Comparison of ENCODE assay signal across 12 mouse cellular contexts in genomic region chr1:93845766-93846366, GRCm38 (mm10). TPM values are rescaled to one million over a fixed set of nuclear protein-coding genes. Genes with fewer than 3 reads are reported as not detected.
A peak's percentile ranks its signal among the peaks of the same experiment; 100 is the strongest.
DNase-seq lines count a peak whose midpoint lies in the region; ATAC-seq and TF ChIP-seq lines count a peak whose summit lies in the region.
"Not testable (repeated sequence)": the region's sequence is repeated elsewhere in the genome, so short reads cannot be mapped to it uniquely, and the experiment has no call there.
"Had no signal": no experiment of that assay in that cellular context is flagged by ENCODE, and none has a peak within 500 bp of the region (broad histone marks: within the 10 kb centered on the region; RNA-seq: fewer than 3 reads in every experiment).

No protein-coding gene starts in this region.

- H3K9ac ChIP-seq in forebrain, embryonic 12.5 days; hindbrain, embryonic 16.5 days (ENCODE audit: low read depth, low read length); kidney, embryonic 14.5 days (ENCODE audit: low read depth, low read length); lung, embryonic 16.5 days (ENCODE audit: low read length); midbrain, embryonic 13.5 days (replicated peaks); stomach, postnatal 0 days (ENCODE audit: low read length): not testable (repeated sequence)

- TF ChIP-seq CTCF in stomach, postnatal 0 days (IDR thresholded peaks at IDR 0.05; ENCODE audit: low read depth) = not testable (repeated sequence)

- DNase-seq in stomach, postnatal 0 days (ENCODE audit: low spot score) = not testable (repeated sequence)

- not testable (repeated sequence) for H3K27ac ChIP-seq in forebrain, embryonic 12.5 days; hindbrain, embryonic 16.5 days (ENCODE audit: low read depth, low read length); kidney, embryonic 14.5 days (ENCODE audit: low read depth, low read length); lung, embryonic 16.5 days (ENCODE audit: low read length); midbrain, embryonic 13.5 days; stomach, postnatal 0 days (replicated peaks)

- 72% methylated on average over 2 of the region's 3 CpGs for WGBS in forebrain, embryonic 12.5 days
- 68% methylated on average over 1 of the region's 3 CpGs for WGBS in hindbrain, embryonic 16.5 days
- 76% methylated on average over 1 of the region's 3 CpGs for WGBS in kidney, embryonic 14.5 days
- 70% methylated on average over 1 of the region's 3 CpGs for WGBS in lung, embryonic 16.5 days
- 78% methylated on average over 2 of the region's 3 CpGs for WGBS in midbrain, embryonic 13.5 days
- 57% methylated on average over 1 of the region's 3 CpGs for WGBS in stomach, postnatal 0 days

- not testable (repeated sequence) for H3K4me2 ChIP-seq in forebrain, embryonic 12.5 days; hindbrain, embryonic 16.5 days (ENCODE audit: low read length); kidney, embryonic 14.5 days (replicated peaks; ENCODE audit: low read depth, low read length); lung, embryonic 16.5 days (ENCODE audit: low read depth, low read length); midbrain, embryonic 13.5 days (replicated peaks); stomach, postnatal 0 days (replicated peaks; ENCODE audit: low read depth)

- H3K9me3 ChIP-seq in forebrain, embryonic 12.5 days; hindbrain, embryonic 16.5 days (ENCODE audit: control insufficient read depth, low read length); kidney, embryonic 14.5 days (ENCODE audit: control insufficient read depth, low read length); lung, embryonic 16.5 days (ENCODE audit: control insufficient read depth, low read length); midbrain, embryonic 13.5 days; stomach, postnatal 0 days (ENCODE audit: control insufficient read depth, low read length): not testable (repeated sequence)

- ATAC-seq in forebrain, embryonic 12.5 days (ENCODE audit: low FRiP score) = peak; percentile 30; the same call in 1 of the 2 replicates
- ATAC-seq in granulocyte monocyte progenitor cell, adult 5-6 weeks (replicated peaks; ENCODE audit: poor library complexity, severe bottlenecking) = peak; percentile 97
- peak; percentile 76 for ATAC-seq in hindbrain, embryonic 16.5 days
- ATAC-seq in kidney, embryonic 14.5 days (ENCODE audit: low FRiP score, low TSS enrichment) = peak; percentile 84; the same call in 1 of the 2 replicates
- ATAC-seq in lung, embryonic 16.5 days (ENCODE audit: low read depth) = peak; percentile 43; the same call in 1 of the 2 replicates
- peak; percentile 65 for ATAC-seq in midbrain, embryonic 13.5 days
- ATAC-seq in stomach, postnatal 0 days (ENCODE audit: low FRiP score, low TSS enrichment) = peak; percentile 77

- H3K36me3 ChIP-seq in forebrain, embryonic 12.5 days (replicated peaks); hindbrain, embryonic 16.5 days (ENCODE audit: control insufficient read depth, insufficient read depth, low read length); kidney, embryonic 14.5 days (ENCODE audit: control insufficient read depth, insufficient read depth, low read length); lung, embryonic 16.5 days (ENCODE audit: control insufficient read depth, insufficient read depth, low read length); midbrain, embryonic 13.5 days; stomach, postnatal 0 days (ENCODE audit: control insufficient read depth, insufficient read depth, low read length): not testable (repeated sequence)

- TF ChIP-seq EP300 in stomach, postnatal 0 days (optimal IDR thresholded peaks at IDR 0.05) = not testable (repeated sequence)

- H3K27me3 ChIP-seq in forebrain, embryonic 12.5 days; hindbrain, embryonic 16.5 days (replicated peaks; ENCODE audit: control insufficient read depth, insufficient read depth, low read length); kidney, embryonic 14.5 days (ENCODE audit: control insufficient read depth, insufficient read depth, low read length); lung, embryonic 16.5 days (ENCODE audit: control insufficient read depth, insufficient read depth, low read depth, low read length); midbrain, embryonic 13.5 days; stomach, postnatal 0 days (ENCODE audit: control insufficient read depth, insufficient read depth, low read length): not testable (repeated sequence)

- H3K4me1 ChIP-seq in forebrain, embryonic 12.5 days; hindbrain, embryonic 16.5 days (ENCODE audit: control insufficient read depth, insufficient read depth, low read depth, low read length); kidney, embryonic 14.5 days (ENCODE audit: control insufficient read depth, insufficient read depth, low read length); lung, embryonic 16.5 days (replicated peaks; ENCODE audit: control insufficient read depth, insufficient read depth, low read length); midbrain, embryonic 13.5 days (replicated peaks); stomach, postnatal 0 days (replicated peaks; ENCODE audit: control insufficient read depth, insufficient read depth): not testable (repeated sequence)

- H3K4me3 ChIP-seq in forebrain, embryonic 12.5 days (replicated peaks); hindbrain, embryonic 16.5 days (ENCODE audit: low read length); kidney, embryonic 14.5 days (ENCODE audit: low read length); lung, embryonic 16.5 days (ENCODE audit: low read length); midbrain, embryonic 13.5 days (replicated peaks); stomach, postnatal 0 days (ENCODE audit: low read depth, low read length): not testable (repeated sequence)

RNA-seq across cellular contexts. Expression of gene Gal3st2, which starts 15.2 kb away (rescaled TPM):
- polyA plus RNA-seq in forebrain, embryonic 12.5 days (2016; fragmentation: Nextera tagmentation; extraction: Ambion mirVana) = not detected in 2 replicates
- not detected in 2 replicates for total RNA-seq in granulocyte monocyte progenitor cell, adult 5-6 weeks (2014; fragmentation: Nextera tagmentation)
- total RNA-seq in granulocyte monocyte progenitor cell, adult 5-6 weeks (2017) = not detected in 2 replicates
- not detected in 2 replicates for polyA plus RNA-seq in hindbrain, embryonic 16.5 days (2015; fragmentation: Nextera tagmentation; extraction: Ambion mirVana)
- not detected in 2 replicates for polyA plus RNA-seq in kidney, embryonic 14.5 days (2014; fragmentation: Nextera tagmentation; extraction: Ambion mirVana)
- 0.11 and 0.16 TPM in 2 replicates for polyA plus RNA-seq in lung, embryonic 16.5 days (2015; fragmentation: Nextera tagmentation; extraction: Ambion mirVana)
- not detected in 2 replicates for polyA plus RNA-seq in midbrain, embryonic 13.5 days (2015; fragmentation: Nextera tagmentation; extraction: Ambion mirVana)
- polyA plus RNA-seq in stomach, postnatal 0 days (2015; fragmentation: Nextera tagmentation; extraction: Ambion mirVana) = 0.07 and 0.08 TPM in 2 replicates
- total RNA-seq: gastrocnemius, postnatal 10 days; midbrain, postnatal 0 days had no signal
- polyA plus RNA-seq: activated CD4-positive, CD25-positive, alpha-beta regulatory T cell, adult 4 months; erythroblast, embryonic 14.5 days; liver, embryonic 16.5 days; midbrain, postnatal 0 days had no signal

RNA-seq across cellular contexts. Expression of gene D2hgdh, which starts 21.2 kb away (rescaled TPM):
- polyA plus RNA-seq in forebrain, embryonic 12.5 days (2016; fragmentation: Nextera tagmentation; extraction: Ambion mirVana) = 13.2 and 13.9 TPM in 2 replicates
- 19.3 and 25.7 TPM in 2 replicates for total RNA-seq in granulocyte monocyte progenitor cell, adult 5-6 weeks (2014; fragmentation: Nextera tagmentation)
- total RNA-seq in granulocyte monocyte progenitor cell, adult 5-6 weeks (2017) = 13.8 and 19.9 TPM in 2 replicates
- polyA plus RNA-seq in hindbrain, embryonic 16.5 days (2015; fragmentation: Nextera tagmentation; extraction: Ambion mirVana) = 14.6 and 17.3 TPM in 2 replicates
- 10.8 and 13.2 TPM in 2 replicates for polyA plus RNA-seq in kidney, embryonic 14.5 days (2014; fragmentation: Nextera tagmentation; extraction: Ambion mirVana)
- 15.4 and 17.2 TPM in 2 replicates for polyA plus RNA-seq in lung, embryonic 16.5 days (2015; fragmentation: Nextera tagmentation; extraction: Ambion mirVana)
- polyA plus RNA-seq in midbrain, embryonic 13.5 days (2015; fragmentation: Nextera tagmentation; extraction: Ambion mirVana) = 16.2 and 18.5 TPM in 2 replicates
- polyA plus RNA-seq in stomach, postnatal 0 days (2015; fragmentation: Nextera tagmentation; extraction: Ambion mirVana) = 7.5 and 8.6 TPM in 2 replicates

RNA-seq across cellular contexts. Expression of gene Ing5, which starts 42.1 kb away (rescaled TPM):
- 19.4 and 20.9 TPM in 2 replicates for polyA plus RNA-seq in forebrain, embryonic 12.5 days (2016; fragmentation: Nextera tagmentation; extraction: Ambion mirVana)
- total RNA-seq in granulocyte monocyte progenitor cell, adult 5-6 weeks (2014; fragmentation: Nextera tagmentation) = 9.5 and 19.4 TPM in 2 replicates
- total RNA-seq in granulocyte monocyte progenitor cell, adult 5-6 weeks (2017) = 27.1 and 42.3 TPM in 2 replicates
- polyA plus RNA-seq in hindbrain, embryonic 16.5 days (2015; fragmentation: Nextera tagmentation; extraction: Ambion mirVana) = 9.1 and 9.4 TPM in 2 replicates
- 10.7 and 18.5 TPM in 2 replicates for polyA plus RNA-seq in kidney, embryonic 14.5 days (2014; fragmentation: Nextera tagmentation; extraction: Ambion mirVana)
- polyA plus RNA-seq in lung, embryonic 16.5 days (2015; fragmentation: Nextera tagmentation; extraction: Ambion mirVana) = 20.1 and 21.1 TPM in 2 replicates
- polyA plus RNA-seq in midbrain, embryonic 13.5 days (2015; fragmentation: Nextera tagmentation; extraction: Ambion mirVana) = 11.9 and 12.3 TPM in 2 replicates
- 9.3 and 10.4 TPM in 2 replicates for polyA plus RNA-seq in stomach, postnatal 0 days (2015; fragmentation: Nextera tagmentation; extraction: Ambion mirVana)

RNA-seq across cellular contexts. Expression of gene Dtymk, which starts 44.1 kb away (rescaled TPM):
- 241 and 246 TPM in 2 replicates for polyA plus RNA-seq in forebrain, embryonic 12.5 days (2016; fragmentation: Nextera tagmentation; extraction: Ambion mirVana)
- 238 and 289 TPM in 2 replicates for total RNA-seq in granulocyte monocyte progenitor cell, adult 5-6 weeks (2014; fragmentation: Nextera tagmentation)
- 216 and 239 TPM in 2 replicates for total RNA-seq in granulocyte monocyte progenitor cell, adult 5-6 weeks (2017)
- 134 and 147 TPM in 2 replicates for polyA plus RNA-seq in hindbrain, embryonic 16.5 days (2015; fragmentation: Nextera tagmentation; extraction: Ambion mirVana)
- polyA plus RNA-seq in kidney, embryonic 14.5 days (2014; fragmentation: Nextera tagmentation; extraction: Ambion mirVana) = 287 and 307 TPM in 2 replicates
- polyA plus RNA-seq in lung, embryonic 16.5 days (2015; fragmentation: Nextera tagmentation; extraction: Ambion mirVana) = 231 and 238 TPM in 2 replicates
- polyA plus RNA-seq in midbrain, embryonic 13.5 days (2015; fragmentation: Nextera tagmentation; extraction: Ambion mirVana) = 172 and 175 TPM in 2 replicates
- polyA plus RNA-seq in stomach, postnatal 0 days (2015; fragmentation: Nextera tagmentation; extraction: Ambion mirVana) = 108 and 110 TPM in 2 replicates

Comparison
In these comparisons a context has a peak if more than half of its experiments do, and no peak if none do; other contexts are left out.
1. ATAC-seq: peak in every context shown above with its lines; median percentile 97 in granulocyte monocyte progenitor cell, adult 5-6 weeks; 84 in kidney, embryonic 14.5 days; 77 in stomach, postnatal 0 days; 76 in hindbrain, embryonic 16.5 days; 65 in midbrain, embryonic 13.5 days; 43 in lung, embryonic 16.5 days; 30 in forebrain, embryonic 12.5 days.